Mouse (Mus musculus) fibroblast of lung, adult 2 months (primary cell): Measurements from ENCODE around the gene Mrpl35.
"Not testable (repeated sequence)": the region's sequence is repeated elsewhere in the genome, so short reads cannot be mapped to it uniquely, and the experiment has no call there.

Source experiments
- DNase-seq: peaks from one replicate; pipeline ENCODE4 v3.0.0-alpha.2; 2011; ENCODE audit warnings: low read depth

The Mrpl35 gene

GRCm38 (mm10) chr6:71826869-71827268 lies at the start of gene Mrpl35:
TSS of gene Mrpl35 (minus strand) at chr6:71826969.
- no peak for DNase-seq

- no peak for DNase-seq
Measured at GRCm38 (mm10) chr6:71871396-71871795, 44.6 kb upstream of the Mrpl35 start.

GRCm38 (mm10) chr6:71868809-71869208 lies 42.0 kb upstream of the Mrpl35 start:
- no peak for DNase-seq

GRCm38 (mm10) chr6:71867751-71868150 lies 41.0 kb upstream of the Mrpl35 start:
- DNase-seq: no peak

GRCm38 (mm10) chr6:71846906-71847305 lies 20.1 kb upstream of the Mrpl35 start:
- not testable (repeated sequence) for DNase-seq

GRCm38 (mm10) chr6:71840597-71841290 lies 14.0 kb upstream of the Mrpl35 start:
- no peak for DNase-seq

GRCm38 (mm10) chr6:71839815-71840214 lies 13.0 kb upstream of the Mrpl35 start:
- DNase-seq: no peak

- DNase-seq: no peak
Measured at GRCm38 (mm10) chr6:71836811-71837210, 10.0 kb upstream of the Mrpl35 start.

- peak; percentile 93 for DNase-seq
Measured at GRCm38 (mm10) chr6:71831581-71831960, 4.8 kb upstream of the Mrpl35 start.

GRCm38 (mm10) chr6:71830690-71831580 lies 4.2 kb upstream of the Mrpl35 start, which contains the start of gene Immt:
TSS of gene Immt (plus strand) at chr6:71831331.
- peak; percentile 93 for DNase-seq

- DNase-seq: no peak
Measured at GRCm38 (mm10) chr6:71829768-71830167, 3.0 kb upstream of the Mrpl35 start.

GRCm38 (mm10) chr6:71823961-71824360 lies 2.8 kb downstream of the Mrpl35 start:
- DNase-seq: no peak

GRCm38 (mm10) chr6:71823488-71823887 lies 3.3 kb downstream of the Mrpl35 start:
- peak; percentile 70 for DNase-seq

- no peak for DNase-seq
Measured at GRCm38 (mm10) chr6:71823085-71823484, 3.7 kb downstream of the Mrpl35 start.

GRCm38 (mm10) chr6:71819764-71820292 lies 6.9 kb downstream of the Mrpl35 start:
- DNase-seq: no peak

- DNase-seq: no peak
Measured at GRCm38 (mm10) chr6:71812820-71813219, 13.9 kb downstream of the Mrpl35 start.

GRCm38 (mm10) chr6:71809890-71810289 lies 16.9 kb downstream of the Mrpl35 start:
- DNase-seq: no peak

- no peak for DNase-seq
Measured at GRCm38 (mm10) chr6:71806713-71807112, 20.1 kb downstream of the Mrpl35 start.

- DNase-seq: peak; percentile 66
Measured at GRCm38 (mm10) chr6:71804061-71804829, 22.5 kb downstream of the Mrpl35 start.

- no peak for DNase-seq
Measured at GRCm38 (mm10) chr6:71803609-71804008, 23.2 kb downstream of the Mrpl35 start.

GRCm38 (mm10) chr6:71801714-71802094 lies 25.1 kb downstream of the Mrpl35 start:
- DNase-seq: no peak
